Mouse (Mus musculus): ENCODE results near the gene Gm2001. TPM values are rescaled to one million over a fixed set of nuclear protein-coding genes. Genes with fewer than 3 reads are reported as not detected.
A peak's percentile ranks its signal among the peaks of the same experiment; 100 is the strongest.
"Not testable (repeated sequence)": the region's sequence is repeated elsewhere in the genome, so short reads cannot be mapped to it uniquely, and the experiment has no call there.

The Gm2001 gene
- not detected for total RNA-seq (2021)
- long read RNA-seq, experiment 1, result 0 reads
- long read RNA-seq, experiment 2, result 0 reads

DNA sequence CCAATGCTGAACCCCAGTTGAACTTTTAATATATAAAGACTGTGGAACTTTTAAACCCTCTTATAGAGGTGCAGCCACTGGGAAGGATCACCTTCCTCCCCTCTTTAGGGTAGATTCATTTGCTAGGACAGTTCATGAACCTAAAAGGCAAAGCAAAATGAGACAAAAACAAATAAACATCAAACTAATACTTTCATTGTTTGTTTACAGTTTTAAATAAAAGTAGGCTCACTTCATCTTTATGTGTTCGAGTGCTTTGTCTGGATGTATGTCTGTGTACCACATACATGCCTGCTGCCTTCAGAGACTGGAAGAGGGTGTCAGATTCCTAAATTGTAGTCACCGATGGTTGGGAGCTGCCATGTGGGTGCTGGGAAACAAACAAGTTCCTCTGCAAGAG is at the start of gene Gm2001:
Gene Gm2001 (minus strand): TSS at position 101 of the 400 bp plus-strand sequence.
- not testable (repeated sequence) for DNase-seq

DNA sequence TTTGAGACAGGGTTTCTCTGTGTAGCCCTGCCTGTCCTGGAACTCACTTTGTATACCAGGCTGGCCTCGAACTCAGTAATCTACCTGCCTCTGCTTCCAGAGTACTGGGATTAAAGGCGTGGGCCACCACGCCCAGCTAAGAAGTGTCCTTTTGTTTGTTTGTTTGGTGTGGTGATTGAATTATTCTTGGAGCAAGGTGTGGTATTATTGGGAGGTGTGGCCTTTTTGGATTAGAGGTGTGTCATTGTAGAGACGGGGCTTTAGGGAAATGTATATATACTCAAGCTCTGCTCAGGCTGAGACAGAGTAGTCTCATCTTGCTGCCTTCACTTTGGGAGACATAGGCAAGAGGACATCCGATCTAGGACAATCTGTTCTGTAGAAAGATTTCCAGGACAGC is 31.6 kb upstream of the Gm2001 start, which contains the start of gene Gm2016:
Gene Gm2016 (plus strand): TSS at position 301 of the 400 bp plus-strand sequence.
- not testable (repeated sequence) for DNase-seq

DNA sequence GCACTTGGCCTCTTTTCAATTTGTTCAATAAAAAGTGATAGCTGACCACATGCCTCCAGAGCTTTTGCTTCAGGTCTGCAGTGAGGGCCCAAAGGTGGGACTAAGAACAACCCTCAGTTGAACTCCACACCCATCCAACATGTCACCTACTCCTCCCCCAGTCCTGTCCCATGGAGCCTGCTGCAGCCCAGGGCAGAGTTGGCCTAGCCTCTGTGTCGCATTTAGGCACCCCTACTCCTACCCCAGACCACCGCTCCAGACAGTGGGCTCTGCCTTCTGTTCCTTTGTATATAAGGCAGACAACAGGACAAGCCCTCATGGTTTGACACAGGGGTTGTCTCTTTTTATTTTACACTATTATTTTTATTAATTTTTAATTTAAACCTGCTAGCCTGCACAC is 21.9 kb upstream of the Gm2001 start:
- not testable (repeated sequence) for DNase-seq

DNA sequence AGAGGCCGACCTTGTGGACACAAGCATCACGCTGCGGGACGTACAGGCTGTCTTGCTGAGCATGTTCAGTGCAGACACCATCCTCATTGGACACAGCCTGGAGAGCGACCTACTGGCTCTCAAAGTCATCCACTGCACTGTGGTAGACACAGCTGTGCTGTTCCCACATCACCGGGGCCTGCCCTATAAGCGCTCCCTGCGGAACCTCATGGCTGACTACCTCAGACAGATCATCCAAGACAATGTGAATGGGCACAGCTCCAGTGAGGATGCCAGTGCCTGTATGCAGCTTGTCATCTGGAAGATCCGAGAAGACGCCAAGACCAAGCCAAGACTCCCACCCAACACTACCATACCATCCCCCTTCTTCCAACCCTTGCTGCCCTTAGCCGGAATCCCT is 21.5 kb upstream of the Gm2001 start:
- DNase-seq, result not testable (repeated sequence)

DNA sequence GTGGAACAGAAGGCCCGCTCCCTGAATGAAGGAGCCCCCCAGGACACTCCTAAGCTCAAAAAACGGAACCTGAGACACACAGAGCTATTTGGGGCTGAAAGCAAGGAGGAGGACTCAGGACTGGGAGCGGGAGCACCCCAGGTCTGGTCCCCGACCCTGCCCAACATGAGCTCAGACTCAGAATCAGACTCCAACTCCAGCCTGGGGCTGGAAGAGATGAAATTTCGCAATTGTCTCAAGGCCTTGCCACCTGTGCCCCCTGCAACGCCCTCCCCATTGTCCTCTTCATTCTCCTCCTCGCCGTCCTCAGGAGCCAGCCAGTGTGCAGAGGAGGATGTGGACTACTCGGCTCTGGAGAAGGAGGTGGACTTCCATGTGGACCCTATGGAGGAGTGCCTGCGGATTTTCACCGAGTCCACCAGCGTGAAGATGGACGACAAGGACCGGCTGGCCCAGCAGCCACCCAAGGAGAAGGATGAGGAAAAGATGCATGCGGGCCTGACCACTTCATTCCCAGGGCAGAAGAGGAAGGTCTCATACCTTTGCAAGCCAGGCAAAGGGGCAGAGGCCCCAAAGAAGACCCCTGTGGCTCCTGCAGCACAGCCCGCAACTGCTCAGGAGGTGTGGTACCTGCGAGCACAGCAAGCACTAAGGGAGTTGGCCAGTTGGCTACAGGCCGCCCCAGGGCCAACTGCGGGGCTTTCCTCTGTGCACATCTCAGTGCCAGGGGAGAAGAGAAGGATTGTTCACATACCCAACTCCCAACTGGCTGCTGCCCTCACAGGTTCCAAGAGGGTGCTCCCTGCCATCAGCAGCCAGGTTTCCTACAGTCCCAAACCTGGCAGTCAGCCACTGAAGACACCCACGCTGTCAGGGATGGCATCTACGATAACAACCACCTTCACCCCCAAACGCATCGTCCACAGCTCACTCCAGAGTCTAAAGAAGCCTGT is 19.9 kb upstream of the Gm2001 start:
- DNase-seq, result peak; percentile 7

DNA sequence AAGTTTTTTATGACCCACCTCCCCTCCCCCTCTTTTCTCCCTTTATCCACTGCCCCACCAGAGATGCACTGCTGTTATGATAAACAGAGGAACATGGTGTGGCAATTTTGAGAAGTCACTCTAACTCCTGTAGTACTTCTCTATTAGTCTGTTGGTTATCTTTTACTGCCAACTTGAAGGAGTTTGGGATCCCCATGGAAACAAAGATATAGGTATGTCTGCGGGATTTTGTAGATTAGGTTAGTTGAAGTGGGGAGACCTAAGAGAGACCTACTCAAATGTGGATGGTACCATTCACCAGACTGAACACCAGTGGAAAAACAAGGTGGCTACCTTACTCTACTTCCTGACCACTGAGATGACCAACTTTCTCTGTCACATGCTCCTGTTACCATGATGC is 13.9 kb upstream of the Gm2001 start:
- DNase-seq, result not testable (repeated sequence)

DNA sequence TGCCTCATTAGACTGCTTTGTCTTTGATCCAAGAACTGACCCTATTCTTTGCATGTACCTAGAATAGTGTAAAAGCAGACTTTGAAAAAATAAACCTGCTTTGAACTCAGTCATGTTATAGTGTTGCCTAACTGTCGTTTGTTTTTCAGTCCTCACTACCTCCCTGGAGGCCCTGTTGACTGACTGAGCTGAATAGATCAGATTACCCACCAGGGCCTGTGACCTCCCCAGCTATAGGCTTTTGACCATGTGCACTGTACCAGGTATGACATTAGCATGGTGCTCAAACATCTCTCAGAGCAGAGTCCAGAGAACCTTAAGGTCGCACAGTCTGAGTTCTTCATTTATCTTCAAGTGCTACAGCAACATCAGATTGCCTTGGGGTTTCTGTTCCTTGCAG is 8.5 kb upstream of the Gm2001 start:
- not testable (repeated sequence) for DNase-seq

DNA sequence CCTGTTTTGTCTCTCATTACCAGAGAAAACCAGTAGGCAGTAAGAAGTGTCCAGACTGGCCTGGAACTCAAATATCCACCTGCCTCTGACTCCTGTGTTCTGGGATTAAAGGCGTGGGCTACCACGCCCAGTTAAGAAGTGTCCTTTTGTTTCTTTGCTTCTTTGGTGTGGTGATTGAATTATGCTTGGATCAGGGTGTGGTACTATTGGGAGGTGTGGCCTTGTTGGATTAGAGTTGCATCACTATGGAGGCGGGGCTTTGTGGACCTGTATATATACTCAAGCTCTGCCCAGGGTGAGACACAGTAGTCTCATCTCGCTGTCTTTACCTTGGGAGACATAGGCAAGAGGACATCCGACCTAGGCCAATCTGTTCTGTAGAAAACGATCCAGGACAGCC is 25.9 kb downstream of the Gm2001 start, which contains the start of gene BB287469:
Gene BB287469 (plus strand): TSS at position 301 of the 400 bp plus-strand sequence.
- DNase-seq, result not testable (repeated sequence)

DNA sequence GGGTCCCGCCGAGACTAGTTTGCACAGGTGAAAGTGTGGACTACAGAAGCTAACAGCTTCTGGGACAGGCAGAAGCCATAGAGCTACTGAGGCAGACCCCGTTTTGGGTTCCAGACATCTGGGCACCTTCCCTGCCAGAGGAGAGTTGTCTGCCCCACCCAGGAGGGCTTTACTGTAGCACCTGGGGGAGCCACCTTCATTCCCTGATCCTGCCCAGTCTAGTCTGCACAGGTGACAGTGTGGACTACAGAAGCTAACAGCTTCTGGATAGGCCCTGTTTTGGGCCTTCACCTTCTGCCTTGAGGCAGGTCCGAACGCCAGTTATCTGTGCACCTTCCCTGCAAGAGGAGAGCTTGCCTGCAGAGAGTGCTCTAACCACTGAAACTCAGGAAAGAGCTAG is 44.2 kb downstream of the Gm2001 start:
- not testable (repeated sequence) for DNase-seq

DNA sequence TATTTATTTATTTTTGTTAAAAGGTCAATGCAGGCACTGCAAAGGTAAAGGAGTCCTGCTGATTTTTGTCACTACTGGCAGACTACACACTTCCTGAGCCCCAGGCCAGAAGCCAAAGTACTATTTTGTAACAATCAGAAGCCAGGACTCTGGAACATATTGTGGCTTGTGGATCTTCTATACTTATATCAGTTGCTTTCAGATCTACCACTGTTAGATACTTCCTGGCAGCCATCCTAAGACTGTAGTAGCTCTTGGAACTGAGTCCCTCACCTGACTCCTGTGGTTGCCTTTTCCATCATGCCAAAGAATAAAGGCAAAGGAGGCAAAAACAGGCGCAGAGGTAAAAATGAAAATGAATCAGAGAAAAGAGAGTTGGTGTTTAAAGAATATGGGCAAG is 46.9 kb downstream of the Gm2001 start, which contains the start of gene Gm21936:
Gene Gm21936 (plus strand): TSS at position 301 of the 400 bp plus-strand sequence.
- DNase-seq, result not testable (repeated sequence)

Other genes with a start within 250 kb of the Gm2001 start
- not detected for gene Oog1, start 239.7 kb downstream of the Gm2001 start, total RNA-seq (2021)
- not detected for gene Gm4027, start 223.5 kb downstream of the Gm2001 start, total RNA-seq (2021)
- gene Gm16381, start 197.7 kb downstream of the Gm2001 start, total RNA-seq (2021), result not detected
- gene Gm21319, start 66.6 kb downstream of the Gm2001 start, total RNA-seq (2021), result not detected
- gene Gm21936, start 46.8 kb downstream of the Gm2001 start, total RNA-seq (2021), result not detected
- gene BB287469, start 25.8 kb downstream of the Gm2001 start, total RNA-seq (2021), result not detected
- not detected for gene Gm2016, start 31.7 kb upstream of the Gm2001 start, total RNA-seq (2021)
- not detected for gene Gm2022, start 53.0 kb upstream of the Gm2001 start, total RNA-seq (2021)
- not detected for gene Gm2035, start 77.5 kb upstream of the Gm2001 start, total RNA-seq (2021)
- gene Gm2042, start 111.7 kb upstream of the Gm2001 start, total RNA-seq (2021), result not detected
- gene Gm2075, start 169.5 kb upstream of the Gm2001 start, total RNA-seq (2021), result not detected
- gene Gm6803, start 176.4 kb upstream of the Gm2001 start, total RNA-seq (2021), result not detected
- gene Gm2056, start 184.7 kb upstream of the Gm2001 start, total RNA-seq (2021), result not detected
- gene Gm16368, start 241.4 kb upstream of the Gm2001 start, total RNA-seq (2021), result not detected